Mouse (Mus musculus): Measurements from ENCODE around the gene Slc35f5. TPM values are rescaled to one million over a fixed set of nuclear protein-coding genes. Genes with fewer than 3 reads are reported as not detected.

Gene Slc35f5
- polyA plus RNA-seq, 1 experiment from 2014 or later: 41.7 TPM

DNA sequence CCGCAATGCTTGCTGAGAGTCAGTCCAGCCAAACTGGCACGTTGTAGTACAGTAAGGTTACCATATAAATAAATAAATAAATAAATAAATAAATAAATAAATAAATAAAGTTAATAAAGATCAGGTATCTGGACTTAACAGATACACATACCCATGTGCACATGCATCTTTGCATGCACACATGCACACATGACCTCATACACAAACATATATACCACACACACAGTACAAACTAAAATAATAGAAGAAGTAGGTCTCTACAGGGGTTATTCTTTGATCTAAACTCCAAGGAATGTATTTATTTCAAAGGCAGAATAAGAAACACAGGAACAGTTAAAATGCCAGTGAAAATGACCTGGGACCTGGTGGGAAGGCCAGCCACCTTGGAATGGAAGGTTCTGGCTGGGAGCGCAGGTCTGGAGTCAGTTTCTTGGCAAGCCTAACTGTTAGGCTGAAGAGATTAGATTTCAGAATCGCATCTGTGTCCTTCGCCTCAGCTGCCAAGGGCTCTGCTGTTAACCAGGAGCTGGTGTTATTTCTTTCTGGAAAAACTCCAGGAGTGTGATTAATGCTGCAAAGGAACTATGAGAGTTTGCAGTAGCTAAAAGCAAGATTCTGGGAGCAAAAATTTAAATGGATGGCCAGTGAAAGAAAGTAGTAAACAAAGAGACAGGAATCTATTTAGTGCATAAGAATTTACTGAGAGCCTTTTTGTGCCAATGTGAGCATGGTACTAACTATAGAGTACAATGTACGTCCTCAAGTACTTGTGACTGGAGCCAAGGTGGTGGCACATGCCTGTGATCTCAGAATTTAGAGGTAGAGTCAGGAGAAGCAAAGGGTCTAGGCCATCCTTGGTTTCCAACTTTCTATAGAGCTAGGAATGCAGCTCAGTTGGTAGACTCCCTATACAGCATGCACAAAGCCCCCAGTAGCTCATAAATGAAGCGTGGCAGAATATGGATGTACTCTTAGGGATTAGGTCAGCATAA is 18.1 kb upstream of the Slc35f5 start:
- 82% methylated on average over 7 of the region's 7 CpGs for WGBS
- Histone ChIP-seq H3K9me3 (no peaks in the 10 kb centered on the region), H3K27ac (no peak overlapping the region), H3K4me1 (no peaks in the 10 kb centered on the region), H3K4me2 (replicated peaks) (no peak overlapping the region), H3K36me3 (no peaks in the 10 kb centered on the region), H3K27me3 (no peaks in the 10 kb centered on the region), H3K4me3 (no peak overlapping the region), H3K9ac (no peak overlapping the region)
- no peak for ATAC-seq (ENCODE audit: insufficient number of reproducible peaks, insufficient read depth, low FRiP score, low TSS enrichment)

DNA sequence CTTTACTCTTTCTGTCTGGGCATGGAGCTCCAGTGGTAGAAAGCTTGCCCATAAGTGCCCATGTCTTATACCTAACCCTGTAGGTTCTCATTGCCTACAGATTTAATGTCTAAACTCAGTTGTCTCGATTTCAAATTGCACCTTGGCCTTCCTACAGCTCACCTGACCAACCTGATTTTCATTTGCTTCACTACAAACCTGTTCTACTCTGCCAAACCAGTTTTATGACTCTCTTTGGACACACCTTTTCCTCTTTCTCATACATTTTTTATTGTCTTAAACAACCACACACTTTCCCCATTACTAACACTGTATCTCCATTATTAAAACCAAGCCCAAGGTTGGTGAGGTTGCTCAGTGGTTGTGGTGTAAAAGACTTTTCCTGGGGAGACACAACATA is 10.5 kb upstream of the Slc35f5 start:
- 35% methylated on average over 1 of the region's 1 CpGs for WGBS
- Histone ChIP-seq H3K9me3 (no peaks in the 10 kb centered on the region), H3K36me3 (no peaks in the 10 kb centered on the region), H3K4me2 (replicated peaks) (no peak overlapping the region), H3K27ac (no peak overlapping the region), H3K9ac (no peak overlapping the region), H3K27me3 (no peaks in the 10 kb centered on the region), H3K4me3 (no peak overlapping the region), H3K4me1 (no peaks in the 10 kb centered on the region)
- no peak for ATAC-seq (ENCODE audit: insufficient number of reproducible peaks, insufficient read depth, low FRiP score, low TSS enrichment)

DNA sequence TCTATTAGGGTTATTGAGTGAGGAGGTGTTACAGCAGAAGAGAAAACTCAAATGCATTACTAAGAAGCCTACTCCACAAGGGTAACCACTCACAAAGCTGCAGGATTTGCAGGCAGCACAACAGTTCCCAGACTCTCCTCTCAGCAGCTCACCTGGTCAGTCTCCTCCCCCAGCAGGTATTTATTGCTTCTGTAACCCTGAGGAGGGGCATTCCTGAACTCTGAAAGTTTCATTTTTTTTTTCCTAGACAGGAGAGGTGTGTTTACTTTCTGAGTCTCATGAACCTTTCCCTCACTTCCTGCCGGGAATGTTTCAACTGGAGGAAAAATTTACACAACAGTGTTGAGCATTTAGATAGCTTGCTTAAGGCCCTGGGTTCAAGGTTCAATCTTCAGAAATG is 10.0 kb upstream of the Slc35f5 start:
- no peaks in the 10 kb centered on the region for H3K9me3 ChIP-seq
- H3K4me1 ChIP-seq: no peaks in the 10 kb centered on the region
- no peak overlapping the region for H3K4me3 ChIP-seq
- no peak overlapping the region for H3K27ac ChIP-seq
- no peak for ATAC-seq (ENCODE audit: insufficient number of reproducible peaks, insufficient read depth, low FRiP score, low TSS enrichment)
- H3K36me3 ChIP-seq: no peaks in the 10 kb centered on the region
- H3K9ac ChIP-seq: no peak overlapping the region
- 65% methylated on average over 1 of the region's 1 CpGs for WGBS
- H3K4me2 ChIP-seq (replicated peaks): no peak overlapping the region
- H3K27me3 ChIP-seq: no peaks in the 10 kb centered on the region

DNA sequence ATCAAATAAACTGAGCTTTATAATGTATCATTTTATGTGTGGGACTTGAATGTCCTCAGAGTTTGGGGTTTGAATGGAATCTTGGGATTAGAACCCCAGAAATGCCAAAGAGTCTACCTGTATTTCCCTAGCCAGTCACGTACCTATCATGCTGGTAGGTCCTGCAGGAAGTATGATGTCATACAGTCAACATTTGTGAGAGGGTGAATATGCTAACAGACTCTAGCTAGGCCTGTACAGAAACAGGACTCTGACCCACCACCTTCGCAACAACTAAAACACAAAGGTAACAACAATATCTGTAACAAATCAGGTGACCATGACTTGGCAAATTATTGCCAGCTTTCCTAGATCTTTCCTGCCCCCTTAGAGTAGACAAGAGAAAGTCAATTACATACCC is 8.8 kb upstream of the Slc35f5 start:
- H3K36me3 ChIP-seq: no peaks in the 10 kb centered on the region
- no peak for ATAC-seq (ENCODE audit: insufficient number of reproducible peaks, insufficient read depth, low FRiP score, low TSS enrichment)
- H3K27me3 ChIP-seq: no peaks in the 10 kb centered on the region
- H3K4me2 ChIP-seq (replicated peaks): no peak overlapping the region
- WGBS: 83% methylated on average over 2 of the region's 2 CpGs
- no peak overlapping the region for H3K27ac ChIP-seq
- no peak overlapping the region for H3K9ac ChIP-seq
- H3K4me1 ChIP-seq: no peaks in the 10 kb centered on the region
- no peak overlapping the region for H3K4me3 ChIP-seq
- no peaks in the 10 kb centered on the region for H3K9me3 ChIP-seq

DNA sequence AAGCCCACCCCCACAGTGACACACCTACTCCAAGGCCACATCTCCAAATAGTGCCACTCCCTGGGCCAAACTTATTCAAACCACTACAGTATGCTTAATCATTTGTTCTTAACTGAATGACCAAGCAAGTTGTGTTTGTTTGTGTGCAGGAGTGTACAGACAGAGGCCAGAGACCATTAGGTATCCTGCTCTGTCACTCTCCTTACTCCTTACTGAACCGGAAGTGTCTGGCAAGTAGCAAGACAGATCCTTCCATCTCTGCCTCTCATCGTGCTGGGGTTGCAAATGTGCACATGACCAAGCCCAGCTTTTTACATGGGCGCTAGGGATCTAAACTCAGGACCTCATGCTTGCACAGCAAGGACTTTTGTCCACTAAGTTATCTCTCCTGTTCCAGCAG is 1.1 kb upstream of the Slc35f5 start:
- H3K4me1 ChIP-seq: peaks cover 7% of the 10 kb centered on the region; the same call in 1 of the 2 replicates
- no peak for ATAC-seq (ENCODE audit: insufficient number of reproducible peaks, insufficient read depth, low FRiP score, low TSS enrichment)
- no peak overlapping the region for H3K9ac ChIP-seq
- H3K9me3 ChIP-seq: no peaks in the 10 kb centered on the region
- H3K27ac ChIP-seq: no peak overlapping the region
- H3K27me3 ChIP-seq: no peaks in the 10 kb centered on the region
- no peak overlapping the region for H3K4me2 ChIP-seq (replicated peaks)
- 84% methylated on average over 3 of the region's 3 CpGs for WGBS
- H3K36me3 ChIP-seq: no peaks in the 10 kb centered on the region
- no peak overlapping the region for H3K4me3 ChIP-seq

DNA sequence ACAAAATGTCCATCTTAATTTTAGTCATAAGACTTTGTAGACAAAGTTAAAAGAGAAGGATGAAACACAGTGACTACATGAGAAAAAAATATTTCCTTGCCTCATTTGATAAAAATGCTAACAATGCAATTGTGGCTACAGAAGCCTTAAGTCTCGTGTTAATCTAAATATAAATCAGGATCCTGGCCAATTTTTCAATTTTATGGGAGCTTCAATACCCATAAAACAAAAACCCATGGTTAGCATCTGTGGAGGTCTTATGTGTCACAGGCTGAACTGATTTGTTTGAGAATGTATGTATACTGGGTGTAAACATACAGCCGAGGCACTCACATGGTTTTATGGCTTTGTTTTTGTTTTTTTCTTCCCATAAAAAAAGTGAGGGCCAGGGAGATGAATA is 674 bp upstream of the Slc35f5 start:
- 28% methylated on average over 2 of the region's 2 CpGs for WGBS
- Histone ChIP-seq H3K27me3 (no peaks in the 10 kb centered on the region), H3K4me2 (replicated peaks) (peak overlapping the region; percentile 71), H3K9ac (peak overlapping the region; percentile 91; the same call in 1 of the 2 replicates), H3K4me3 (peak overlapping the region; percentile 78), H3K36me3 (no peaks in the 10 kb centered on the region), H3K4me1 (peaks cover 7% of the 10 kb centered on the region; the same call in 1 of the 2 replicates), H3K9me3 (no peaks in the 10 kb centered on the region), H3K27ac (peak overlapping the region; percentile 87)
- no peak for ATAC-seq (ENCODE audit: insufficient number of reproducible peaks, insufficient read depth, low FRiP score, low TSS enrichment)

DNA sequence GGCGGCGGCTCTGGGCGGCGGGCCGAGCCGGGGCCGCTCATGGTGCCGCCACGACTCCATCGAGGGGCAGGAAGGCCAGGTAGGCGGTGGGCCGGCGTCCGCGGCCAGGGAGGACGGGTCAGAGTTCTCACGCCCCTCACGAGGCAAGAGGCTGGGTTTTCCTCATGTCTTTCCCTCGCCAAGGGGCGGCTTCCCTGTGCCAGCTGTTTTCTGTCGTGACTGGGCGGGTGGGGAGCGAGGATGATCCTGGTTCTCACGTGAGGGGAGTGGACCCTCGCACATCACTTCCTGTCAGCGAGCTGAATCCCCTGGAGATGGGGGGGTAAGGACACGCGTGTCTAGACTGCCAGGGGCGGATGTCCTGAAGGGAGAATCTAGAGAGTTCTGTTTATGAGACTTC is 811 bp downstream of the Slc35f5 start:
- Histone ChIP-seq H3K27ac (peak overlapping the region; percentile 87), H3K4me1 (peaks cover 7% of the 10 kb centered on the region; the same call in 1 of the 2 replicates), H3K9ac (peak overlapping the region; percentile 91), H3K27me3 (no peaks in the 10 kb centered on the region), H3K36me3 (peaks cover 2% of the 10 kb centered on the region; the same call in 1 of the 2 replicates), H3K4me3 (peak overlapping the region; percentile 78), H3K4me2 (replicated peaks) (peak overlapping the region; percentile 71), H3K9me3 (no peaks in the 10 kb centered on the region)
- 2% methylated on average over 29 of the region's 29 CpGs for WGBS
- peak; percentile 37 for ATAC-seq (ENCODE audit: insufficient number of reproducible peaks, insufficient read depth, low FRiP score, low TSS enrichment)

DNA sequence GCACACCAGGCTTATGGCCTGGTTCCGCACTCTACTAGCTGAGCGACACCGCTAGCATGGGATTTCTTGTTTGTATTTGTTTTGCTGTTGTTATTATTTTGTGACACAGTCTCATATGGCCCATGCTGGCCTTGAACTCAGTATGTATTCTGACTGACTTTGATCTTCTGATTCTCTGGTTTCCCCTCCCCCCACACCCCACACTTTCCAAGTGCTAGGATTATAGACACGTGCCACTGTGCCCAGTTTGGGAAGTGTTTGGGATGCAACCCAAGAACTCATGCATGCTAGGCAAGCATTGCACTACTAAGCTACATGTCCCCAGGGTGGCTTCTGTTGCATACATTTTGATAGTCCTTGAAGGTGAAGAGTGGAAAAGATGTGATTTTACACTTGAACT is 1.4 kb downstream of the Slc35f5 start:
- peak overlapping the region; percentile 78 for H3K4me3 ChIP-seq
- WGBS: 67% methylated on average over 4 of the region's 4 CpGs
- no peak overlapping the region for H3K27ac ChIP-seq
- H3K27me3 ChIP-seq: no peaks in the 10 kb centered on the region
- H3K9ac ChIP-seq: peak overlapping the region; percentile 91; the same call in 1 of the 2 replicates
- peaks cover 6% of the 10 kb centered on the region; the same call in 1 of the 2 replicates for H3K36me3 ChIP-seq
- no peaks in the 10 kb centered on the region for H3K9me3 ChIP-seq
- peak overlapping the region; percentile 71 for H3K4me2 ChIP-seq (replicated peaks)
- ATAC-seq (ENCODE audit: insufficient number of reproducible peaks, insufficient read depth, low FRiP score, low TSS enrichment): no peak
- H3K4me1 ChIP-seq: peaks cover 7% of the 10 kb centered on the region; the same call in 1 of the 2 replicates

DNA sequence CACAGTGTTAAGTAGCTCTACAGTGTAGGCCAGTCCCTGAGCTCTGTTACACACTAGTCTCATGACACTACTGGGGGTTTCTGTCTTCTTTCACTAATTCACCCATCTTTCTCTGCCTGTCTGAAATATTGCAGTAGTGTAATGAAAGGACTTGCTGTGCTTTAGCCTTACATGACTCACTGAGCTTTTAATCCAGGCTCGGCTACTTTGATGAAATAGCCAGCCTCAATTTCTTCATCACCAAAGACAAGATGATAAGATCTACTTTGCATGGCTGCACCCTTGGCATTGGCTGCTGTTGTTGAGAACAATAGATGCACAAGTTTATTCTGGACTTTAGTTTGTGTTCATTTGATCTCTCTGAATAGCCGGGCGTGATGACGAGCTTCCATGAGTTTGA is 7.7 kb downstream of the Slc35f5 start:
- ATAC-seq (ENCODE audit: insufficient number of reproducible peaks, insufficient read depth, low FRiP score, low TSS enrichment): no peak
- no peaks in the 10 kb centered on the region for H3K27me3 ChIP-seq
- H3K36me3 ChIP-seq: peaks cover 38% of the 10 kb centered on the region
- WGBS: 86% methylated on average over 4 of the region's 4 CpGs
- no peaks in the 10 kb centered on the region for H3K4me1 ChIP-seq
- H3K4me2 ChIP-seq (replicated peaks): no peak overlapping the region
- H3K9ac ChIP-seq: no peak overlapping the region
- H3K9me3 ChIP-seq: no peaks in the 10 kb centered on the region
- no peak overlapping the region for H3K27ac ChIP-seq
- no peak overlapping the region for H3K4me3 ChIP-seq

DNA sequence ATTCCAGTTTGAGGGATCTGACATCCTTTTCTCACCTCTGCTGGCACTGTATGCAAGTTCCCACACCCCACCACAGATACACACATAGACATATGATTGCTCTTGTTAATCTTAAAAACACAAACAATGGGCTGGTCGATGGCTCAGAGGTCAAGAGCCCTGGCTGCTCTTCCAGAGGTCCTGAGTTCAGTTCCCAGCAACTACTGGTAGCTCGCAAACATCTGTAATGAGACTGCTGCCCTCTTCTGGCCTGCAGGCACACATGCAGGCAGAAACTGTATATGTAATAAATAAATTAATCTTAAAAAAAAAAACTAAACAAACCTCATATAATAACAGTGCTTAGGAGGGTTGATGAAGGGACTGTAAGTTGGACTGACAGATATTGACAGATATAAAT is 13.8 kb downstream of the Slc35f5 start:
- no peak for ATAC-seq (ENCODE audit: insufficient number of reproducible peaks, insufficient read depth, low FRiP score, low TSS enrichment)
- Histone ChIP-seq H3K9me3 (no peaks in the 10 kb centered on the region), H3K4me2 (replicated peaks) (no peak overlapping the region), H3K4me3 (no peak overlapping the region), H3K27ac (no peak overlapping the region), H3K9ac (no peak overlapping the region), H3K4me1 (no peaks in the 10 kb centered on the region), H3K36me3 (peaks cover 57% of the 10 kb centered on the region), H3K27me3 (no peaks in the 10 kb centered on the region)
- 77% methylated on average over 2 of the region's 2 CpGs for WGBS

DNA sequence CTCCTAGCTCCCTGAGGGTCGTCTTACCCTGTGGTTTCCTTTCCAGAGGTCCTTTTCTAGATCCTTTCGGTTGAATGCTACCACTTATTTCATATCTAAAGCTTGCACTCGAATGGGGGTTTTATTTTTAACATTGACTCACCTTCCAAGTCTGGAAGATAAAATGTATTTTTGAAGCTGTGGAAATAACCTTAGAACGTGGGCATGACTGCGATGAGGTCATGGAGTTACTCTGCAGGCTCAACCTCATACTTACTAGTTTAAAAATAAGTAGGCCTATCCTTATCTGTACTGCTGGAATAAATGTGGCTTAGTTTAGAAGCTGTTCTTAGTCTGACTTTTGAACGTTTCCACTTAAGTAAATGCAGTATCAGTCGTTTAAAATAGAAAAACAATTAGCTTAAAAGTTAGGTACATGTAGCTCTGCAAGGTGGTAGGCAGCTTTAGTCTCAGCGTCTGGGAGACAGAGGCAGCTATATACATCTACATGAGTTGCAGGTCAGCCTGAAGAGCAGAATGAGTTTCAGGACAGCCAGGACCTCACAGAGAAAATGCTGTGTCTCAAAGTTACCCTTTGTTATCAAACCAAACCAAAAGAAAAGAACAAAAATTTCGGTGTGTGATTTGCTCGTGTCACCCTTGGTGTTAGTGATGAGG is 15.2 kb downstream of the Slc35f5 start:
- Histone ChIP-seq H3K4me3 (no peak overlapping the region), H3K36me3 (peaks cover 47% of the 10 kb centered on the region)
- WGBS: 88% methylated on average over 10 of the region's 10 CpGs

DNA sequence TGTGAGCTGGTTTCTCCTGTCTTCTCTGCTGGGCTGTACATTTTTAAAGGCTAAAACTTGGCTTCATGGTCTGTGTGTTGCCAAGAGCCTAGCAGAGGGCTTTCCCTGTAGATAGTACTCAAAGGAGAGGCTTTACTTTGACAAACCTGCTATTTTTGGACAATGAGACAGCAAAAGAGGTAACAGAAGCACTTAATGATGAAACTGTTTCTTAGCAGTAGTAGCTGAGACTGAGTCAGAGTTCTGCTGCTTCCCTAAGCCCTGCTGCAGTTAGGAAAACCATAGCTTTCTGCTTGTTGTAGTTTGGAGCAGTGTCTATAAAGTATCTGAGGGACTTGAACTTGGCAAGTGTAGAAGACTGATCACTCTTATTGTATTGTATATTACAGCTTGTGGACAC is 16.6 kb downstream of the Slc35f5 start:
- H3K9ac ChIP-seq: no peak overlapping the region
- no peaks in the 10 kb centered on the region for H3K27me3 ChIP-seq
- no peak overlapping the region for H3K4me2 ChIP-seq (replicated peaks)
- peaks cover 48% of the 10 kb centered on the region for H3K36me3 ChIP-seq
- ATAC-seq (ENCODE audit: insufficient number of reproducible peaks, insufficient read depth, low FRiP score, low TSS enrichment): no peak
- H3K4me1 ChIP-seq: no peaks in the 10 kb centered on the region
- H3K9me3 ChIP-seq: no peaks in the 10 kb centered on the region
- H3K27ac ChIP-seq: no peak overlapping the region
- no peak overlapping the region for H3K4me3 ChIP-seq

More for the DNA sequence above, 15.2 kb downstream of the Slc35f5 start:
- Histone ChIP-seq H3K27me3 (no peaks in the 10 kb centered on the region), H3K9me3 (no peaks in the 10 kb centered on the region), H3K4me1 (no peaks in the 10 kb centered on the region), H3K4me2 (replicated peaks) (no peak overlapping the region), H3K9ac (no peak overlapping the region), H3K27ac (no peak overlapping the region)
- no peak for ATAC-seq (ENCODE audit: insufficient number of reproducible peaks, insufficient read depth, low FRiP score, low TSS enrichment)

Measured in embryonic facial prominence, embryonic 12.5 days (tissue).